Mouse (Mus musculus) ovary, postnatal 36 days (tissue): ENCODE measurements around the gene Npvf.
"Not testable (repeated sequence)": the region's sequence is repeated elsewhere in the genome, so short reads cannot be mapped to it uniquely, and the experiment has no call there.

Experiments used
- DNase-seq: peaks from one replicate; pipeline ENCODE4 v3.0.0; 2022; ENCODE audit warnings: low spot score, mixed read lengths

Npvf gene

GRCm38 (mm10) chr6:50639656-50640055, 14.6 kb downstream of the Npvf start:
- DNase-seq: no peak

- DNase-seq: not testable (repeated sequence)
Observed at GRCm38 (mm10) chr6:50626170-50626569, 28.1 kb downstream of the Npvf start.

- not testable (repeated sequence) for DNase-seq
Observed at GRCm38 (mm10) chr6:50618273-50618672, 36.0 kb downstream of the Npvf start.

GRCm38 (mm10) chr6:50601620-50602019, 52.6 kb downstream of the Npvf start:
- DNase-seq: no peak
